Mouse (Mus musculus) spleen, adult 12 weeks (tissue): ENCODE measurements around the gene Gm26602.

ENCODE experiments used
- DNase-seq: peaks from one replicate; pipeline ENCODE4 v3.0.0; 2022; ENCODE audit warnings: low spot score

The Gm26602 gene

DNA sequence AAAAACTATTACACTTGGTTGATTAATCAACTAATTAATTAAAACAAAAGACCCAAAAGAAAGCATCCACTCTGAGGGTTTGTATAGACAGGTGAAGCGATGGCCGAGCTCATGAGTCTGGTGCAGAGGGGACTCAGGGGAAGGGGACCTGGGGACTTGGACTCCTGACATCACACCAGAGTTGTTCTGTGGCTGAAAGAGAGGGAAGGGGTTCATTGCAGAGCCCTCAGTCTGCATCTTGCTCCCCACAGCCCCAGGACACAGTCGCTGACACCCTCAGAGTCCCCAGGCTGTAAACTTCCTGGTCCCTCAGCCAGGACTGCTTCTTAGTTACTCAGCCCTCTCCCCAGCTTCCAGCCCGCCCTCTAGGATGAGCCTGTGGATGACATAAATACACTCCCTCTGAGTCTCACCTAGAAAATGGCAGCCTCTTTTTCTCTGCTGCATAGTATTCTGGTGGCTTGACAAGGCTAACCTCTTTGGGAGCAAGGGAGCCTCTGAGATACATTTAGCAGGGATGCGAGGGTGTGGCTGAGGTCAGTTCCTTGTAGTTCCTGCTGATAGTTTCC is 7.0 kb downstream of the Gm26602 start:
- DNase-seq = no peak

DNA sequence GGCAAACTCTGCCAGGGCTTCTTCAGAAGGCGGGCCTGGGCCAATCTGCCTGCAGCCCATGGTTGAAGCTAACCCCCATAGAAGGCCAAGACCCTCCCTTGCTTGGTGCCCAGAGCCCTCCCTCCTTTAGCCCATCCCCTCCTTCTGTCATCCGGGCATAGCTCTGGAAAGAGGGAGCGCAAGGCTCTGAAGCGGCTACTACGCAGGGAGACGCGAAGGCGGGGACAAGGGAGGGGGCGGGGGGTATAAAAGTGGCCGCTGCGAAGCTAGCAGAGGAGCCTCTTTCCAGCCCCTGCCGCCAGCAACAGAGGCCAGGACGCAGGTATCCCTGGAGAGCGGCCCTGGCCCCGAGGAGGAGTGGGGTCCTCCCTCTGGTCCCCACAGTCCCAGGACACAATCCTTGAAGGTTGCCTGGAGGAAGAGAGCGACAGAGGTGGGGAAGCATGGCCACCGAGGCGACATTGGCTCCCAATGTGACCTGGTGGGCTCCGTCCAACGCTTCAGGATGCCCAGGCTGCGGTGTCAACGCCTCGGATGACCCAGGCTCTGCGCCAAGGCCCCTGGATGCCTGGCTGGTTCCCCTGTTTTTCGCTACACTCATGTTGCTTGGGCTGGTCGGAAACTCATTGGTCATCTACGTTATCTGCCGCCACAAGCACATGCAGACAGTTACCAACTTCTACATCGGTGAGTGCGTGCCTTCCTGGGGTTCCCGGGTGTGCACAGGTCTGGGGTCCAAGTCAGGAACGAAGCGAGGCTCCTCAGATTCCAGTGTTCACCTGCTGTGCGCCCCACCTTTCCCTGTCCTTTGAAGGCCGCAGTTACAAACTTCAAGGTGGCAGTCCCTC is 7.8 kb downstream of the Gm26602 start:
- DNase-seq = no peak

DNA sequence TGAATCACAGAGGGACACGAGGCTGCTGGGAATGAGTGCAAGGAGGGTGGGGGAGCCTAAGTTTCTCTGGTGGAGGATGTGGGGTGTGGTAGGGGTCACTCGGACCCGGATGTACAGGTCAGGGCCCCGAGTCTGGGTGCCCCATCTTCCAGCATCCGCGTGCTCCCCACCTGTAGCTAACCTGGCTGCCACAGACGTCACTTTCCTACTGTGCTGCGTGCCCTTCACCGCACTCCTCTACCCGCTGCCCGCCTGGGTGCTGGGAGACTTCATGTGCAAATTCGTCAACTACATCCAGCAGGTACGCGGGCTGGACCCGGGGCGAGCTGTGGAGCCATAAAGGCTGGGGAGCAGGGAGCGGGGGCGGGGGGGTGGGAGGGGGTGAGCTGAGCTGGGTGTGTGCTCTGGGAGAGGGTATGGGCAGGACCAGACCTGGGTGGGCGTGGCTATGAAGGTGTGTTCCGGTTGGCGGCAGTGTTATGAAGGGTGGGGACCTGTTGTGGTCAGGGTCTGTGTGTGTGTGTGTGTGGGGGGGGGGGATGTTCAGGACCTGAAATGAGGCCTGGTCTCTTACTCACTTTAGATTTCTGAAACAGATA is 8.7 kb downstream of the Gm26602 start:
- no peak for DNase-seq

DNA sequence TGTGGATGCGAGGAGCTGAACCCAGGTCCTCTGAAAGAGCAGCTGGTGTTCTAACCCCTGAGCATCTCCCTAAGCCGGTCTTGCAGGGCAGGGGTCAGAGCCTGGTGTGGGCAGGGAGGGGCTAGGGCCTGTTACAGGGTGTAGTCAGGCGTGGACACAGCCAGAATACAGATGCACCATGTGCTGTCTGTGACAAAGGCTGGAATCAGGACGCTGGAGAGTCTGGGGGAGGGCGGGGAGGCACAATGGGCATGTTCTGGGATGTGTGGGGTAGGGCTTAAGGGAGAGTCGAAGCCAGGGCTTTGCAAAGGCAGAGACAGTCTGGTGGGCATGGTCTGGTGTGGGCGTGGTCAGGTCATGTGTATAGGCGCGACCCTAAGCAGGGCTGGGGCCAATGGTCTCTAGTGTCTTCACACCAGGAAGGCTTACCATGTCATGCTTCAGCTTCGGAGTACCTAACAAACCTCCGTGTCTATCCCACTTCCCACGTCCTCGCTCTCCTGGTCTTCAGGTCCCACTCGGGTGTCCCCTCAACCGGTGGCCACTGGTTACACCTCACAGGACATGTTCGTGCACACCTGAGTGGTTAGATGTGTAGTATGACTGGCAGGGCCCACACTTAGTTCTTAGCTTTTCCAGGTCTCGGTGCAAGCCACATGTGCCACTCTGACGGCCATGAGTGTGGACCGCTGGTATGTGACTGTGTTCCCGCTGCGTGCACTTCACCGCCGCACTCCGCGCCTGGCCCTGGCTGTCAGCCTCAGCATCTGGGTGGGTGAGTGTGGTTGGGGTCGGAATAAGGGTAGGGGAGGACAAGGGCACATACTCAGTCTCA is 9.6 kb downstream of the Gm26602 start:
- no peak for DNase-seq

DNA sequence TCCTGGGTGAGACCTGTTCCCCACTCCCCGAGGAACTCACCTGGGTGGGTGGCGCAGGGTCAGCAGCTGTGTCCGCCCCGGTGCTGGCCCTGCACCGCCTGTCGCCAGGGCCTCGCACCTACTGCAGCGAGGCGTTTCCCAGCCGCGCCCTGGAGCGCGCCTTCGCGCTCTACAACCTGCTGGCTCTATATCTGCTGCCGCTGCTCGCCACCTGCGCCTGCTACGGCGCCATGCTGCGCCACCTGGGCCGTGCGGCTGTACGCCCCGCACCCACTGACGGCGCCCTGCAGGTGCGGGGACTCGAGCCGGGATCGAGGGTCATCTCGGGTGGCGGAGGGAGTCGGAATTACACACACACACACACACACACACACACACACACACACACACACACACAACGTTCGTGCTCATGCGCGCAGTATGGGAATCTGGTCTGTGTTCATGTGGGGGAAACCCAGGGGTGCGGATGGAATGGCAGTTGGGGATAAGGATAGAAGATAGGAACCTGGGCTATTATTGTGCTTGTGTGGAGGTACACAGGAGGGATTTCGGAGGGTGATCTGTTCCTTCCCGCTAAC is 10.4 kb downstream of the Gm26602 start, which contains the start of gene R3hdm4:
TSS of gene R3hdm4 (minus strand) at position 251 of the 578 bp plus-strand sequence.
- no peak for DNase-seq

DNA sequence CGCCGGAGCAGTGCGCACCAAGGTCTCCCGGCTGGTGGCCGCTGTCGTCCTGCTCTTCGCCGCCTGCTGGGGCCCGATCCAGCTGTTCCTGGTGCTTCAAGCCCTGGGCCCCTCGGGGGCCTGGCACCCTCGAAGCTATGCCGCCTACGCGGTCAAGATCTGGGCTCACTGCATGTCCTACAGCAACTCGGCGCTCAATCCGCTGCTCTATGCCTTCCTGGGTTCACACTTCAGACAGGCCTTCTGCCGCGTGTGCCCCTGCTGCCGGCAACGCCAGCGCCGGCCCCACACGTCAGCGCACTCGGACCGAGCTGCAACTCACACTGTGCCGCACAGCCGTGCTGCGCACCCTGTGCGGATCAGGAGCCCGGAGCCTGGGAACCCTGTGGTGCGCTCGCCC is 10.9 kb downstream of the Gm26602 start:
- DNase-seq = no peak

DNA sequence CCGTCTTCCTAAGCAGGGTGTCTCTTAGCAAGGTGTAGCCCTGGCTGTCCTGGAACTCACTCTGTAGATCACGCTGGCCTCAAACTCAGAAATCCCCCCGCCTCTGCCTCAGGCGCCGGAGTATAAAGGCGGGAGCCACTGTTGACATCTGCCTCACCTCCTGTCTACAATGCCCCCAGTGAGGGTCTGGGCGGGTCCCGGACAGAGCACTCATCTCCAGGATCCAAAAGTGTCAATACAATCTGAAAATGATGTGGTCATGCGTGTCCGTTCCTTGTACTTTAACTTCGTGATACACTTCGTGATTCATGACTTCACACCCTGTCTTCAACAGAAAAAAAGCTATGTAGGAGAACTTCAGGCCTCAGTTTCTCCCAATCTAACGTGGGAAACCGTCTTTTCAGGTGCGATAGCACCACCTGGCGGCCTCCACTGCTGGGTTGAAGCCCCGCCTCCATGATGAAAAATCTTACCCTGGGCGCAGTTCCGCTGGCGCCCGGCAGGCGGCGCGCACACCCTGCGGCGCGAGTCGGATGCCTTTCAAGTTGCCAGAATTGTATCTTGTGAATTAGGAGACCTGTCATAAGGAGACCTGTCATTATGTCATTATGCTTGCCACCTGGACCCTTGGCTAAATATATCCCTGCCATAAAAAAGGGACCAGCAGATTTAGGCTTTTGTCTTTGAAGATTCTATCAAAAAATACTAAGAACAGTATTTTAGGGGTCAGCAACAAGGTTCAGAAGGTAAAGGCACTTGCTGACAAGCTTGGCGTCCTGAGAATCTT is 14.5 kb downstream of the Gm26602 start:
- DNase-seq = peak; percentile 90

DNA sequence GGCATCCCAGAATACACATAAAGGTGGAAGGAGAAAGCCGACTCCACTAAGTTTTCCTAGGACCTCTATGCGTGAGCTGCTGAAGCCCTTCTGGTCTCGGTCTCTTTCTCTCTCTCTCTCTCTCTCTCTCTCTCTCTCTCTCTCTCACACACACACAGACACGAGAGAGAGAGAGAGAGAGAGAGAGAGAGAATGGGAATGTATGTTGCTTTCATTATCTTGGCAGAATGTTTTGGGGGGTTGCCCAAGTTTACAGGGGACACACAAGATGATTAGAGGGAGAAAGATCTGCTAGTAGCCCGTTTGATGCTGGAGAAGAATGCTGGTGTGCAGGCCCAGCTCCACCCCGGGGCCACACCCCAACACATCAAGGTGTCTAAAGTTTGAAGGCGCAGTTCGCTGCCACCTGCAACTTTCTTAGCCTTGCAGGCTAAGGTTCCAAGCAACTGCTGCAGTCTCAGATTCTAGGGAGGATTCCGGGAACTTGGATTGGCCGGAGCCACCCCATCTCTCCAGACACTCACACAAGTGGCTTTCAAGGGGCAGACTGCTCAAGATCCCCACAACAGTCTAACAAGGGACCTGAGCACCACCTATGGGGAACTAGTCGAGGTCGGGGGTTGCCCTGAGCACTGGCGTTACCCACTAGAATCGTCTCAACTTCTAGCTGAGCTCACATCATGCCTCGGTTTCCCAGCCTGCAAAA is 15.3 kb downstream of the Gm26602 start:
- DNase-seq = peak; percentile 38

DNA sequence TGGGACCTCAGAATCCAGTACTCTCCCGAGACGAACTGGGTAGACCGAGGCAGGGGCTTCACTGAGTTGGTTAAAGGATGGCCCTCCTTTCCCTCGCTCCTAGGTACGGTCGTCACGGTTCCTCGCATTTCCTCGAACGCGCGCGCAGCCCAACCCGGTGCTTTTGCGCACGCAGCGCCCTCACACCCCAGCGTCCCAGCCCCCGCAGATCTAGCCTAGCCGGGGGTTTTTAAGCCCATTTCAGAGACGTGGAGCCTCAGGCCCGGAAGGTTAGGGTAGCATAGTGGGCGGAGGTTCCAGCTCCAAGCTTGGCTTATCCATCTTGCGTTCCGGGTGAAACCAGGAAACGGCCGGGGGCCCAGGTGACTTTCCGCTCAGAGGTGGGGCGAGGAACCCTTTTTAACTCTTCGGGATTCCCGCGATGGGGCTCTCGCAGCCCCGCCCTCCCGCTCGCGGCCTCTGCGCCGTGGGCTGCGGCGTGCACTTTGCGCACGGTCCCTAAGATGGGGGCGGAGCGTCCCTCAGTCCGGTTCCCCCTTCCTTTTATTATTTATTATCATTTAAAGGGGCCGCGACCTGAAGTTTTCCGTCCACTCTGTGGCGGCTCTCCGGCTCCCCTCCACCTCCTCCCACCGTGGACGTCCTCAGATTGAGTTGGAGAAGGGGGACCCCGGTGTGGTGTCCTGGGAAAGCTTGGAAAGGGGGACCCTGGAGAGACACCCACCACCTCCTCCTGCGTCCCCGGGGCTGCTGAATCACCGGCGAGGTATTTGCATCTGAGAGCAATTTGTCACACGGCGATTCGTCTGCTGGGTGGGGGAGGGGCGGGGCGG is 16.1 kb downstream of the Gm26602 start, which contains the start of gene Arid3a:
TSS of gene Arid3a (plus strand) at position 553 of the 833 bp plus-strand sequence.
- peak; percentile 80 for DNase-seq

DNA sequence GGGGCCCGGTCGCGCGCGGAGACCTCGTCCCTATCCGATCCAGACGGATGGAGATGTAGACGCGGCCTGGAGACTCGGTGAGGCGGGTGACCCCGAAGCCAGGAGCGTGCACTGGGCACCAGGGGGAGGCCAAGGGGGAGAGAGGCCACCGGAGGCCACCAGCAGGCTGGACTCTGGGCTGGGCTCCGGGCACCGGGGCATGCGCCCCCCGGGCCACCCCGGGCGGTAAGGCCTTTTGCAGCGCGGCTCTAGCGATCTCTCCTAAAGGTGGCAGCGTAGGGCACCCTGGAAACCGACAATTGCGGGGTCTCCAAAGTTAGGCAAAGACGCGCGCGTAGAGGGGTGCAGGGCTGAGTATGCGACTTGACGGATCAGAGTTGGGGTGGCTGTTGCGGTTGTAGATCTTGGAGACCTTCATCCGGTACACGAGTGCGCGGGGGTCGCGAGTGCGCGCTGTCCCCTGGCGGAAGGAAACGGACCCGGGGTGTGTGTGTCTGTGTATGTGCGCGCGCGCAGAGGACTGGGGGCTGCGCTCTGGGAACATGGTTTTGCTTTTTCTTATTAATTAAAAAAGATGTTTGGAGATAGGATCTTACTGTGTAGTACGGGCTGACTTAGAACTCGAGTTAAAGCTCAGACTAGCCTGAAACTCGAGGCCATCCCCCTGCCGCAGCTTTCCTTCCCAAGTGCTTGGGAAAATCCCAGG is 16.8 kb downstream of the Gm26602 start:
- DNase-seq = peak; percentile 47

DNA sequence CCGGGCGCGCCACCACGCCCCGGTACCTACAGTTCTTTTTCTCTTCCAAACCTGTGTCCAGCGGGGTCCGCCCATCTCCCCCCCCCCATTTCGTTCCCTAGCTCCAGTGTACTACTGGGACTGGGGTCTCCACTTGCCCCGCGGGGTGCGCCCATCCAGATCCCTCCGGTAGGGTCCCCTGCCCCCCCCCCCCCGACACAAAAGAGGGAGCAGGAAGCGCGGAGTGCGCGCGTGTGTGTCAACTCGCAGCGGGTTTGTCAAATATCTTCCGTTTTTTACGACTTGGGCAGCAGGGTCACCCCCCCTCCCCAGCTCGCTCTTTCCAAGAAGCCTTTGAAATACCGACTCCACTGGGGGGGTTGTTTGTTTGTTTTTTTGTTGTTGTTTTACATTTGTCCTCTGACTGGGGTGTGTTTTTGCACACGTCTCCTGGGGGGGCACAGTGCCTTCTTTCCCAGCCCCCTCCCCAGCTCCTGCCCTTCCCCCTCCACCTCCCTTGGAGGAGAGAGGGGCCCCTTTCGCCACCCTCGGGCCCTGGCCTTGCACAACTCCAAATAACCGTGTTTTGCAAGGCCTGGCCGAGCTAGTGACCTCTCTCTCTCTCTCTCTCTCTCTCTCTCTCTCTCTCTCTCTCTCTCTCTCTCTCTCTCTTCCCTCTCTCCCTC is 17.5 kb downstream of the Gm26602 start:
- DNase-seq = no peak

DNA sequence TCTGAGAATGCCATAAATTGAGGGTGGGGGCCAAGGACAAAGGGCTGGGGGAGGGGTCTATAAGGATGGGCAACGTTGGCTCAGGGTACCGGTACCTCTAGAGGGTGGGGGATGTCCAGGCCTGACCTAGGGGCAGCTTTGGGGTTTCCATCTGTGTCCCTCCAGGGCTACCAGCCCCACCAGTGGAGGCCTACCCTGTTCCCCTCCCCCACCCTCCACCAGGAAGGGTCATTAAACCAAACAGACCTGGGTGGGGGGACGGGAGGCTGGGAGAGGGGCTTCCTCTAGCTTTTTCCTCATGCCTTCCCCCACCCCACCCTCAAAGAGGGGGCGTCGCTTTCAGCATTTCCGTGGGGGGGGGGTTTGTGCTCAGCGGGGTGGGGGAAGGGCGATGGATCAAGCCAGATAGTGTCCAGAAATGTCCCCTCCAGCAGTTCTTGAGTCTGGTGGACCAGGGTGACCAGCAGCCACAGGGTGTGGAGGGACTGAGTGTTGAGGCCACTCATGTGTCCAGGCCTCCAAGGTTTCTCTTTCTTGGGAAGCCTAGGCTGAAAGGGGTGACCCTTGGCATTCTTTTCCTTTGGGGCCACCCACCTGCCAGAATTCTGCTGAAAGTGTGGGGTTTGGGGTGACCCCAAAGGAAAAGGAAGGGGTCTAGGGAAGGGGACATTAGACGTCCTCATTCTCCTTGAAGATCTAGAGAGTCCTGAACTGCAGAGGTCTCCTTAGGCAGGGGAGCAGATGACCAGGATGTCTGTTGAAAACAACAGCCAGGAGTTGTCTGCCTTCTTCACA is 18.4 kb downstream of the Gm26602 start:
- DNase-seq = no peak

DNA sequence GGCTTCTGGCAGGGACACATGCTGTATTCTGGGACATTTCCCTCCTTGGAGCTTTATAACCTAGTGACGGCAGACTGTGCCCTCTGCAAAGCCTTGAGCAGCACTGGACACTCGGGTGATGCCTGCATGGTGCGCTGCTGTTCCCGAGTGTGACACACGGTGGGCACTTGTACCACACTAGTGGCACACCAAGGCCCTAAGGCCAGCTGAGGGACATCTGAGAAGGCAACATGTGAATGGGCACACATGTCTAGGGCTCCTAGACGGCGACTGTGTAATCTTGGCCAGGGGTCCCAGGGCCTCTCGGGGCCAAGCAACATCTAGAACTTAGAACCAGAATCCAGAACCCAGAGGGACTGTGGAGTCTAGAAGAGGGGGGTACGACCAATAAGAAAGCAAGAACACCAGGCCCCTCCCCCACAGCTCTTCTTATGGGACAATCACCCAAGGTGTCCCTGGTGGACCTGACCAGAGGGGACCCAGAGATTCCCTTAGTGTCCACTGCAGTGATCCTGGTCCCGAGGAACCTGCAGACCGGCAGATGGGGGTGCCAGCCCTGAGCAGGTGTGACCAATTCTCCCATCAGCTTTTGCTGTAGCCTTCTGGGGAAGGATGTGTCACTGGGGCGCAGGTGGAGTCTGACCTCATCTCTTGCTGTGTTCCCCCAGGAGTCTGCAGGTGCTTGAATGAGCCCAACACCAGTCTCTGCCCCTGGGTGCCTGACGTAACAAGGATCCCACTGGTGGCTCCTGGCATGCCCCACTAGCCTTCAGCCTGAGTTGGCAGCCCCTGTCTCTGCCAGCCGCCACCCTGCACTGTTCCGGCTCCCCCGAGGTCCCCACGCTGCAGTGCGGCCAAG is 19.5 kb downstream of the Gm26602 start:
- no peak for DNase-seq

DNA sequence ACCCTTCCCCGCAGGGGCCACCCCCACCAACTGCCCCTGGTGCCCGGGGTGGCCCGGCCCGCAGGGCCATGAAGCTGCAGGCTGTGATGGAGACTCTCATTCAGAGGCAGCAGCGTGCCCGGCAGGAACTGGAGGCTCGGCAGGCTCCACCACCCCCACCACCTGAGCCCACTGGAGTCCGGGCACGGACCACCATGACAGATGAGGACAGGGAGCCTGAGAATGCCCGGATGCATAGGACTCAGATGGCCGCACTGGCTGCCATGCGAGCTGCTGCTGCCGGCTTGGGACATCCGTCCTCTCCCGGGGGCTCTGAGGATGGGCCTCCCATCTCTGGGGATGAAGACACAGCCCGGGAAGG is 20.1 kb downstream of the Gm26602 start:
- no peak for DNase-seq

DNA sequence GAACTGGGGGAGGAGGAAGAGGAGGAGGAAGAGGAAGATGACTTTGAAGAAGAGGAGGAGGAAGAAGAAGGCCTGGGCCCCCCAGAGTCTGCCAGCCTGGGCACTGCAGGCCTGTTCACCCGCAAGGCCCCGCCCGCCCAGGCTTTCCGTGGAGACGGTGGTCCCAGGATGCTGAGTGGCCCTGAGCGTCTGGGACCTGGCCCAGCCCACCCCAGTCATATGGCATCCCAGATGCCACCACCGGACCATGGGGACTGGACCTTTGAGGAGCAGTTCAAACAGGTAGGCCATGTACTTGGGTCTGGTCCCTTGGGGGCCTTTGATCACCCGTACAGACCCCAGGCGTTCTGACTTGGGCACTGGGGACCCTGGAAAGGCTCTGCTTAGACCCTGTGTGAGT is 21.1 kb downstream of the Gm26602 start:
- no peak for DNase-seq

DNA sequence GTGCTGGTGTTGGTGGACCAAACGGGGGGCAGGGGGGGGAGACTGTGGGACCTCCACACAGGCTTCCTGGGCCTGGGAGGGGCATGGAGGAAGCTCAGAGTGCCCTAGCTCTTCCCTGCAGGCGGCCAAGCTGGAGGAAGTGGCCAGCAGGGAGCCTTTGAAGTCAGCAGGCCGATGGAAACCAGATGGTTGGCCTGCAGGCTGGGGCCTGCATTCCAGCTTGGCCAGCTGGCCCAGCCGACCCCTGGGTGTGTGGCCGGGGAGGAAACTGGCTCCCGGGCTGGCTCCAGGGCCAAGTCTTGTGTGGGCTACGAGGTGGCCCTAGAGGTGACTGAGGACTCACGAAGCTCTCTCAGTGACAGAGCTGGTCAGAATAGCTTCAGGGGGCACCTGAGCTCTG is 22.1 kb downstream of the Gm26602 start:
- DNase-seq = no peak
